Mouse (Mus musculus): ENCODE measurements at regions not wholly inside any gene's neighbourhood (a gene's known extent, or its start where the extent isn't known, plus 50 kb on each side); places are given as distances from the start of the nearest gene placed in this dataset.

DNA sequence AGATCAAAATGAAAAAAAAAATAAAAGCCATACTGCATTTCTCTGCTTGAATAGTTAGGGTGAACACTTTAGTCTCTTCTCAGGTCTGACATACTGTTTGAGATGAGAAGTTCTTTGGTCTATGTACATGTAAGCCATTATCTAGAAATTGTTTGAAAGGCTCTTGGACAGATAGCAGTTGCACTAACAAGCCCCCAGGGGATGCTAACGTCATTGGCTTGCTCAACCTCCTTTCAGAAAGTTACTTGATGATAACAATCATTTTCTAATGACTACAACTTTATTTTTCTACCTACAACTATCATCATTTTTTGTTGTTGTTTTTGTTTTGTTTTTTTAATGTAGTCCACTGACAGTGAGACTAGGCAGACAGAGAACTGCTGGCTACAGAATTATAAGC is 346.9 kb upstream of the Grik2 start:
- Histone ChIP-seq H3K9ac (ENCODE audit: low read depth, low read length) (no peak overlapping the region), H3K4me1 (ENCODE audit: control insufficient read depth, insufficient read depth, low read depth, low read length) (no peaks in the 10 kb centered on the region), H3K4me3 (ENCODE audit: low read length) (no peak overlapping the region), H3K27me3 (replicated peaks; ENCODE audit: control insufficient read depth, insufficient read depth, low read length) (no peaks in the 10 kb centered on the region), H3K4me2 (ENCODE audit: low read length) (no peak overlapping the region), H3K9me3 (ENCODE audit: control insufficient read depth, low read length) (no peaks in the 10 kb centered on the region), H3K36me3 (ENCODE audit: control insufficient read depth, insufficient read depth, low read length) (no peaks in the 10 kb centered on the region), H3K27ac (ENCODE audit: low read depth, low read length) (no peak overlapping the region)
- no peak for ATAC-seq
- WGBS, result 55% methylated on average over 1 of the region's 1 CpGs
